Mouse (Mus musculus): ENCODE measurements around the gene Surf4. TPM values are rescaled to one million over a fixed set of nuclear protein-coding genes. Genes with fewer than 3 reads are reported as not detected.

Surf4 gene
- polyA plus RNA-seq, 1 experiment from 2014 or later = 162 TPM

GRCm38 (mm10) chr2:26960756-26961155, 27.0 kb upstream of the Surf4 start:
- Histone ChIP-seq H3K4me1 (ENCODE audit: control insufficient read depth, insufficient read depth, low read length) (no peaks in the 10 kb centered on the region; the same call in 1 of the 2 replicates), H3K4me3 (ENCODE audit: low read depth, low read length) (no peak overlapping the region), H3K9ac (replicated peaks; ENCODE audit: low read length) (no peak overlapping the region), H3K27ac (replicated peaks; ENCODE audit: low read depth, low read length) (no peak overlapping the region), H3K27me3 (ENCODE audit: control insufficient read depth, insufficient read depth, low read length) (no peaks in the 10 kb centered on the region), H3K36me3 (replicated peaks; ENCODE audit: control insufficient read depth, insufficient read depth, low read depth, low read length) (peaks cover 5% of the 10 kb centered on the region), H3K9me3 (replicated peaks; ENCODE audit: control insufficient read depth, low read length) (no peaks in the 10 kb centered on the region), H3K4me2 (ENCODE audit: low read depth, low read length) (no peak overlapping the region)
- DNase-seq (ENCODE audit: low spot score) (no peak), ATAC-seq (replicated peaks; ENCODE audit: insufficient number of reproducible peaks, low FRiP score, low TSS enrichment, low read depth) (no peak)
- 81% methylated on average over 4 of the region's 4 CpGs for WGBS

- H3K4me1 ChIP-seq (ENCODE audit: control insufficient read depth, insufficient read depth, low read length) = no peaks in the 10 kb centered on the region
- no peak overlapping the region for H3K27ac ChIP-seq (replicated peaks; ENCODE audit: low read depth, low read length)
- H3K4me2 ChIP-seq (ENCODE audit: low read depth, low read length) = no peak overlapping the region
- H3K4me3 ChIP-seq (ENCODE audit: low read depth, low read length) = no peak overlapping the region
- 91% methylated on average over 2 of the region's 2 CpGs for WGBS
- H3K9me3 ChIP-seq (replicated peaks; ENCODE audit: control insufficient read depth, low read length) = no peaks in the 10 kb centered on the region
- H3K27me3 ChIP-seq (ENCODE audit: control insufficient read depth, insufficient read depth, low read length) = no peaks in the 10 kb centered on the region
- DNase-seq (ENCODE audit: low spot score) (no peak), ATAC-seq (replicated peaks; ENCODE audit: insufficient number of reproducible peaks, low FRiP score, low TSS enrichment, low read depth) (no peak)
- no peak overlapping the region for H3K9ac ChIP-seq (replicated peaks; ENCODE audit: low read length)
- H3K36me3 ChIP-seq (replicated peaks; ENCODE audit: control insufficient read depth, insufficient read depth, low read depth, low read length) = peaks cover 7% of the 10 kb centered on the region
Observed at GRCm38 (mm10) chr2:26957488-26957859, 23.7 kb upstream of the Surf4 start.

- DNase-seq (ENCODE audit: low spot score) (no peak), ATAC-seq (replicated peaks; ENCODE audit: insufficient number of reproducible peaks, low FRiP score, low TSS enrichment, low read depth) (no peak)
- Histone ChIP-seq H3K9me3 (replicated peaks; ENCODE audit: control insufficient read depth, low read length) (no peaks in the 10 kb centered on the region), H3K4me3 (ENCODE audit: low read depth, low read length) (no peak overlapping the region), H3K9ac (replicated peaks; ENCODE audit: low read length) (no peak overlapping the region), H3K4me1 (ENCODE audit: control insufficient read depth, insufficient read depth, low read length) (no peaks in the 10 kb centered on the region), H3K27me3 (ENCODE audit: control insufficient read depth, insufficient read depth, low read length) (no peaks in the 10 kb centered on the region), H3K4me2 (ENCODE audit: low read depth, low read length) (no peak overlapping the region), H3K36me3 (replicated peaks; ENCODE audit: control insufficient read depth, insufficient read depth, low read depth, low read length) (peaks cover 7% of the 10 kb centered on the region), H3K27ac (replicated peaks; ENCODE audit: low read depth, low read length) (no peak overlapping the region)
- WGBS = 95% methylated on average over 12 of the region's 12 CpGs
Observed at GRCm38 (mm10) chr2:26956811-26957487, 23.2 kb upstream of the Surf4 start.

- ATAC-seq (replicated peaks; ENCODE audit: insufficient number of reproducible peaks, low FRiP score, low TSS enrichment, low read depth) (no peak), DNase-seq (ENCODE audit: low spot score) (no peak)
- Histone ChIP-seq H3K4me3 (ENCODE audit: low read depth, low read length) (no peak overlapping the region), H3K27ac (replicated peaks; ENCODE audit: low read depth, low read length) (no peak overlapping the region), H3K27me3 (ENCODE audit: control insufficient read depth, insufficient read depth, low read length) (no peaks in the 10 kb centered on the region), H3K36me3 (replicated peaks; ENCODE audit: control insufficient read depth, insufficient read depth, low read depth, low read length) (peaks cover 7% of the 10 kb centered on the region), H3K4me1 (ENCODE audit: control insufficient read depth, insufficient read depth, low read length) (no peaks in the 10 kb centered on the region), H3K9ac (replicated peaks; ENCODE audit: low read length) (no peak overlapping the region), H3K4me2 (ENCODE audit: low read depth, low read length) (no peak overlapping the region), H3K9me3 (replicated peaks; ENCODE audit: control insufficient read depth, low read length) (no peaks in the 10 kb centered on the region)
- WGBS = 95% methylated on average over 2 of the region's 2 CpGs
Observed at GRCm38 (mm10) chr2:26954735-26955395, 21.1 kb upstream of the Surf4 start.

GRCm38 (mm10) chr2:26952866-26953265, 19.1 kb upstream of the Surf4 start:
- no peaks in the 10 kb centered on the region for H3K27me3 ChIP-seq (ENCODE audit: control insufficient read depth, insufficient read depth, low read length)
- no peak for ATAC-seq (replicated peaks; ENCODE audit: insufficient number of reproducible peaks, low FRiP score, low TSS enrichment, low read depth)
- H3K9ac ChIP-seq (replicated peaks; ENCODE audit: low read length) = no peak overlapping the region
- no peak overlapping the region for H3K27ac ChIP-seq (replicated peaks; ENCODE audit: low read depth, low read length)
- H3K4me1 ChIP-seq (ENCODE audit: control insufficient read depth, insufficient read depth, low read length) = no peaks in the 10 kb centered on the region
- no peak overlapping the region for H3K4me2 ChIP-seq (ENCODE audit: low read depth, low read length)
- no peak overlapping the region for H3K4me3 ChIP-seq (ENCODE audit: low read depth, low read length)
- H3K36me3 ChIP-seq (replicated peaks; ENCODE audit: control insufficient read depth, insufficient read depth, low read depth, low read length) = peaks cover 2% of the 10 kb centered on the region
- DNase-seq (ENCODE audit: low spot score) = no peak
- WGBS = 81% methylated on average over 8 of the region's 8 CpGs
- H3K9me3 ChIP-seq (replicated peaks; ENCODE audit: control insufficient read depth, low read length) = no peaks in the 10 kb centered on the region

- Histone ChIP-seq H3K4me2 (ENCODE audit: low read depth, low read length) (no peak overlapping the region), H3K9ac (replicated peaks; ENCODE audit: low read length) (no peak overlapping the region), H3K36me3 (replicated peaks; ENCODE audit: control insufficient read depth, insufficient read depth, low read depth, low read length) (peaks cover 2% of the 10 kb centered on the region), H3K9me3 (replicated peaks; ENCODE audit: control insufficient read depth, low read length) (no peaks in the 10 kb centered on the region), H3K4me3 (ENCODE audit: low read depth, low read length) (no peak overlapping the region), H3K4me1 (ENCODE audit: control insufficient read depth, insufficient read depth, low read length) (no peaks in the 10 kb centered on the region), H3K27ac (replicated peaks; ENCODE audit: low read depth, low read length) (no peak overlapping the region), H3K27me3 (ENCODE audit: control insufficient read depth, insufficient read depth, low read length) (no peaks in the 10 kb centered on the region)
- ATAC-seq (replicated peaks; ENCODE audit: insufficient number of reproducible peaks, low FRiP score, low TSS enrichment, low read depth) (no peak), DNase-seq (ENCODE audit: low spot score) (no peak)
- WGBS = 88% methylated on average over 4 of the region's 4 CpGs
Observed at GRCm38 (mm10) chr2:26952193-26952592, 18.5 kb upstream of the Surf4 start.

- Histone ChIP-seq H3K9me3 (replicated peaks; ENCODE audit: control insufficient read depth, low read length) (no peaks in the 10 kb centered on the region), H3K27ac (replicated peaks; ENCODE audit: low read depth, low read length) (no peak overlapping the region), H3K9ac (replicated peaks; ENCODE audit: low read length) (no peak overlapping the region), H3K4me3 (ENCODE audit: low read depth, low read length) (no peak overlapping the region), H3K4me1 (ENCODE audit: control insufficient read depth, insufficient read depth, low read length) (no peaks in the 10 kb centered on the region), H3K27me3 (ENCODE audit: control insufficient read depth, insufficient read depth, low read length) (no peaks in the 10 kb centered on the region), H3K4me2 (ENCODE audit: low read depth, low read length) (no peak overlapping the region), H3K36me3 (replicated peaks; ENCODE audit: control insufficient read depth, insufficient read depth, low read depth, low read length) (peaks cover 2% of the 10 kb centered on the region)
- 90% methylated on average over 8 of the region's 8 CpGs for WGBS
- DNase-seq (ENCODE audit: low spot score) (no peak), ATAC-seq (replicated peaks; ENCODE audit: insufficient number of reproducible peaks, low FRiP score, low TSS enrichment, low read depth) (no peak)
Observed at GRCm38 (mm10) chr2:26951346-26951905, 17.7 kb upstream of the Surf4 start.

GRCm38 (mm10) chr2:26950411-26950810, 16.7 kb upstream of the Surf4 start:
- Histone ChIP-seq H3K9ac (replicated peaks; ENCODE audit: low read length) (no peak overlapping the region), H3K4me1 (ENCODE audit: control insufficient read depth, insufficient read depth, low read length) (no peaks in the 10 kb centered on the region), H3K9me3 (replicated peaks; ENCODE audit: control insufficient read depth, low read length) (no peaks in the 10 kb centered on the region), H3K4me3 (ENCODE audit: low read depth, low read length) (no peak overlapping the region), H3K27me3 (ENCODE audit: control insufficient read depth, insufficient read depth, low read length) (no peaks in the 10 kb centered on the region), H3K4me2 (ENCODE audit: low read depth, low read length) (no peak overlapping the region), H3K27ac (replicated peaks; ENCODE audit: low read depth, low read length) (no peak overlapping the region), H3K36me3 (replicated peaks; ENCODE audit: control insufficient read depth, insufficient read depth, low read depth, low read length) (peaks cover 2% of the 10 kb centered on the region)
- DNase-seq (ENCODE audit: low spot score) (no peak), ATAC-seq (replicated peaks; ENCODE audit: insufficient number of reproducible peaks, low FRiP score, low TSS enrichment, low read depth) (no peak)
- WGBS = 85% methylated on average over 2 of the region's 2 CpGs

Measured in embryonic facial prominence, embryonic 11.5 days (tissue).